9 mouse cellular contexts compared by ENCODE assay signal in the genomic region with DNA sequence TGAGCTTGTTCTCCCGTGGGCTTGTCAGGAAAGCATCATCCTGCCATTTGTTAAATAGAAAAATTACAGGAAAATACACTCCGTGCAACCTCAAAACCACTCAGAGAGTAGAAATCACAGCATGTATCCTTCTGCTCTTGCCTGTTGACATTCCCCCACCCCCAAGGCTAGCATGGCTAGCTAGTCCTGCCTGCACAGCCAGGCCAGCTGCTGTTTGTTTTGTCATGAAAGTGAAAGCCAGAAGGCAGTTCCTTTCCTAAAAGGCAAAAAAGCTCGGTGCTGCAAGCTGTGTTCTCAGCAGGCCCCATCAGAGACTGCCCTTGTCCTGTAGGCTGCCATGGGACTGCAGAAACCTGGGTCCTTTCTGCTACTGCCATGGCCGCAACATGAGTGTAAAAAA.
A peak's percentile ranks its signal among the peaks of the same experiment; 100 is the strongest.
DNase-seq lines count a peak whose midpoint lies in the region; ATAC-seq and TF ChIP-seq lines count a peak whose summit lies in the region.
"Had no signal": no experiment of that assay in that cellular context is flagged by ENCODE, and none has a peak within 500 bp of the region (broad histone marks: within the 10 kb centered on the region; RNA-seq: fewer than 3 reads in every experiment).

No protein-coding gene starts in this region.

- peak; percentile 63 for DNase-seq in left cerebral cortex, postnatal 4 days
- no peak for DNase-seq in left cerebral cortex, postnatal 25 days (ENCODE audit: low spot score in 2 of 2)
- peak; percentile 56 for DNase-seq in layer of hippocampus, adult 9-11 months
- DNase-seq in neural tube, embryonic 11.5 days (ENCODE audit: low spot score), result peak; percentile 38
- DNase-seq in cerebellum, adult 11-12 months, result no peak
- DNase-seq in cerebellum, adult 2 months, result no peak
- DNase-seq: gastrocnemius, postnatal 10 days had no signal

- no peaks in the 10 kb centered on the region for H3K27me3 ChIP-seq in embryonic facial prominence, embryonic 15.5 days
- H3K27me3 ChIP-seq in neural tube, embryonic 11.5 days (ENCODE audit: control insufficient read depth, insufficient read depth, low read length), result no peaks in the 10 kb centered on the region
- no peaks in the 10 kb centered on the region for H3K27me3 ChIP-seq in cerebellum, adult 2 months (ENCODE audit: control insufficient read depth, insufficient read depth, low read length)
- H3K27me3 ChIP-seq: midbrain, embryonic 12.5 days had no signal

- intact Hi-C loops in left cerebral cortex, postnatal 4 days (cut with DNase I), result no loop called here
- intact Hi-C loops in left cerebral cortex, postnatal 25 days (cut with DNase I), result no loop called here

- 0 out of 2 replicates have a peak, but pooled peaks have one; percentile 24 for ATAC-seq in embryonic facial prominence, embryonic 15.5 days (ENCODE audit: insufficient number of reproducible peaks, low FRiP score, low TSS enrichment, low read depth)
- no peak for ATAC-seq in neural tube, embryonic 11.5 days (ENCODE audit: insufficient read depth, low FRiP score, low TSS enrichment)

- WGBS in embryonic facial prominence, embryonic 15.5 days, result 46% methylated on average over 4 of the region's 4 CpGs
- 40% methylated on average over 4 of the region's 4 CpGs for WGBS in neural tube, embryonic 11.5 days
- WGBS in cerebellum, adult 2 months, result 32% methylated on average over 4 of the region's 4 CpGs

- no peak overlapping the region for H3K27ac ChIP-seq in embryonic facial prominence, embryonic 15.5 days (replicated peaks)
- H3K27ac ChIP-seq in neural tube, embryonic 11.5 days (ENCODE audit: low read depth, low read length), result no peak overlapping the region
- H3K27ac ChIP-seq in cerebellum, adult 2 months (ENCODE audit: insufficient read depth, low read length), result no peak overlapping the region
- H3K27ac ChIP-seq: midbrain, embryonic 12.5 days had no signal

- no peak for TF ChIP-seq CTCF in cerebellum, adult 2 months (IDR thresholded peaks at IDR 0.05; ENCODE audit: borderline replicate concordance, insufficient read depth, low read depth, low read length)

- no peak overlapping the region for H3K4me3 ChIP-seq in embryonic facial prominence, embryonic 15.5 days (replicated peaks)
- H3K4me3 ChIP-seq in neural tube, embryonic 11.5 days (ENCODE audit: low read depth, low read length), result no peak overlapping the region
- no peak overlapping the region for H3K4me3 ChIP-seq in cerebellum, adult 2 months (replicated peaks; ENCODE audit: insufficient read depth, low read depth, low read length)
- H3K4me3 ChIP-seq: midbrain, embryonic 12.5 days had no signal

- no peaks in the 10 kb centered on the region for H3K9me3 ChIP-seq in embryonic facial prominence, embryonic 15.5 days (replicated peaks)
- H3K9me3 ChIP-seq in neural tube, embryonic 11.5 days (ENCODE audit: control insufficient read depth, low read length), result no peaks in the 10 kb centered on the region
- H3K9me3 ChIP-seq: midbrain, embryonic 12.5 days had no signal

- TF ChIP-seq POLR2A in cerebellum, adult 2 months (IDR thresholded peaks at IDR 0.05; ENCODE audit: borderline replicate concordance, insufficient read depth, low read length), result no peak

- H3K4me2 ChIP-seq in embryonic facial prominence, embryonic 15.5 days (replicated peaks), result no peak overlapping the region
- no peak overlapping the region for H3K4me2 ChIP-seq in neural tube, embryonic 11.5 days (ENCODE audit: low read depth)
- H3K4me2 ChIP-seq: midbrain, embryonic 12.5 days had no signal

- H3K36me3 ChIP-seq in embryonic facial prominence, embryonic 15.5 days, result no peaks in the 10 kb centered on the region
- no peaks in the 10 kb centered on the region for H3K36me3 ChIP-seq in neural tube, embryonic 11.5 days (ENCODE audit: control insufficient read depth, insufficient read depth, low read length)
- H3K36me3 ChIP-seq: midbrain, embryonic 12.5 days had no signal

- H3K9ac ChIP-seq in embryonic facial prominence, embryonic 15.5 days, result no peak overlapping the region
- H3K9ac ChIP-seq in neural tube, embryonic 11.5 days (ENCODE audit: low read length), result no peak overlapping the region
- H3K9ac ChIP-seq: midbrain, embryonic 12.5 days had no signal

- H3K4me1 ChIP-seq in embryonic facial prominence, embryonic 15.5 days, result no peaks in the 10 kb centered on the region
- no peaks in the 10 kb centered on the region for H3K4me1 ChIP-seq in neural tube, embryonic 11.5 days (ENCODE audit: control insufficient read depth, insufficient read depth, low read length)
- no peaks in the 10 kb centered on the region for H3K4me1 ChIP-seq in cerebellum, adult 2 months (ENCODE audit: control insufficient read depth, insufficient read depth, low read length)
- H3K4me1 ChIP-seq: midbrain, embryonic 12.5 days had no signal

Comparison
In these comparisons a context has a peak if more than half of its experiments do, and no peak if none do; other contexts are left out.
1. DNase-seq: peak in left cerebral cortex, postnatal 4 days (single experiment), layer of hippocampus, adult 9-11 months (single experiment) and neural tube, embryonic 11.5 days (single experiment); none in left cerebral cortex, postnatal 25 days (0 of 2), cerebellum, adult 11-12 months (single experiment) and cerebellum, adult 2 months (0 of 2).